Mouse (Mus musculus): ENCODE results near the gene Tnrc6b. TPM values are rescaled to one million over a fixed set of nuclear protein-coding genes. Genes with fewer than 3 reads are reported as not detected.

Gene Tnrc6b
- polyA plus RNA-seq, 1 experiment from 2014 or later: 24.9 TPM

DNA sequence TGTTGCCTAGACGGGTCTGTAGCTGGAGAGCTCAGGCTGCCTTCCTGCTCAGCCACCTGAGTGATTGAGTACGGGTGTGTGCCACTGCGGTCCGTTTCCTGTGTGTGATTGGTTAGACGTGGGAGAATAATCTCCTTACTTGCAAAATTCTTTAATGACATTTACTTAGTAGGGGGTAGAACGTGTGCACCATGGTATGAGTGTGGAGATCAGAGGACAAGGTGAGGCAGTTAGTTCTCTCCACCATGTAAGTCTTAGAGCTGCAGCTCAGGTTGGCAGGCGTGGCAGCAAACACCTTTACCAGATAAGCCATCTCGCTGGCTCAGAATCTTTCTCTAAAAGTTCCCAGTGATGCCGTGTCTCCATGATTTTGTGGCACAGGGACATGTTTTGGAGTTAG lies 242.9 kb downstream of the Tnrc6b start:
- Histone ChIP-seq H3K27ac (ENCODE audit: low read depth, low read length) (no peak overlapping the region), H3K36me3 (ENCODE audit: control insufficient read depth, insufficient read depth, low read length) (peaks cover 6% of the 10 kb centered on the region; the same call in 1 of the 2 replicates), H3K4me2 (replicated peaks; ENCODE audit: low read depth, low read length) (no peak overlapping the region), H3K27me3 (ENCODE audit: control insufficient read depth, insufficient read depth, low read length) (no peaks in the 10 kb centered on the region), H3K9ac (ENCODE audit: low read depth, low read length) (no peak overlapping the region), H3K4me1 (replicated peaks; ENCODE audit: control insufficient read depth, insufficient read depth, low read length) (0 out of 2 replicates have a peak, but pooled peaks cover 2% of the 10 kb centered on the region), H3K9me3 (ENCODE audit: control insufficient read depth, low read length) (no peaks in the 10 kb centered on the region), H3K4me3 (ENCODE audit: low read depth, low read length) (no peak overlapping the region)
- DNase-seq (ENCODE audit: low spot score): no peak
- WGBS: 92% methylated on average over 9 of the region's 9 CpGs
- no peak for ATAC-seq (ENCODE audit: low FRiP score)

DNA sequence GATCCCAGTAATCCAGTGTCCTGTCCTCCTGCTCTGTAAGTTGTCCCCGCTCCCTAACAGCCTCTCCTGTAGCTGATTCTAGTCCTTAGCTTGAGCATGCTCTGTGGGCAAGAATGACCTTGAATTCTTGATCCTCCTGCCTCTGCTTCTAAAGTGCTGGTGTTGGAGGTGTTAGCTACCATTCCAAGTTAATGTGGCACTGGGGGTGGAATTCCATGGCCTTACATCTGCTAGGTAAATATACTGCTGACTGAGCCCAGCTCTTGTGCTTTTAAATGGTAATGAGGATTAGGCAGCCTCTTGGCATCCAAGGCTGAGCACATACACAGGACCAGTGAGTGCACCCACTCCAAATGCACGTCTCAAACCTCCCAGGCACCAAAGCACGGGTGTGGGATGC lies 243.7 kb downstream of the Tnrc6b start:
- Histone ChIP-seq H3K9ac (ENCODE audit: low read depth, low read length) (no peak overlapping the region), H3K4me2 (replicated peaks; ENCODE audit: low read depth, low read length) (no peak overlapping the region), H3K4me3 (ENCODE audit: low read depth, low read length) (no peak overlapping the region), H3K27ac (ENCODE audit: low read depth, low read length) (no peak overlapping the region), H3K27me3 (ENCODE audit: control insufficient read depth, insufficient read depth, low read length) (no peaks in the 10 kb centered on the region), H3K9me3 (ENCODE audit: control insufficient read depth, low read length) (no peaks in the 10 kb centered on the region), H3K4me1 (replicated peaks; ENCODE audit: control insufficient read depth, insufficient read depth, low read length) (no peaks in the 10 kb centered on the region), H3K36me3 (ENCODE audit: control insufficient read depth, insufficient read depth, low read length) (peaks cover 9% of the 10 kb centered on the region; the same call in 1 of the 2 replicates)
- WGBS: 74% methylated on average over 3 of the region's 3 CpGs
- ATAC-seq (ENCODE audit: low FRiP score) (no peak), DNase-seq (ENCODE audit: low spot score) (no peak)

DNA sequence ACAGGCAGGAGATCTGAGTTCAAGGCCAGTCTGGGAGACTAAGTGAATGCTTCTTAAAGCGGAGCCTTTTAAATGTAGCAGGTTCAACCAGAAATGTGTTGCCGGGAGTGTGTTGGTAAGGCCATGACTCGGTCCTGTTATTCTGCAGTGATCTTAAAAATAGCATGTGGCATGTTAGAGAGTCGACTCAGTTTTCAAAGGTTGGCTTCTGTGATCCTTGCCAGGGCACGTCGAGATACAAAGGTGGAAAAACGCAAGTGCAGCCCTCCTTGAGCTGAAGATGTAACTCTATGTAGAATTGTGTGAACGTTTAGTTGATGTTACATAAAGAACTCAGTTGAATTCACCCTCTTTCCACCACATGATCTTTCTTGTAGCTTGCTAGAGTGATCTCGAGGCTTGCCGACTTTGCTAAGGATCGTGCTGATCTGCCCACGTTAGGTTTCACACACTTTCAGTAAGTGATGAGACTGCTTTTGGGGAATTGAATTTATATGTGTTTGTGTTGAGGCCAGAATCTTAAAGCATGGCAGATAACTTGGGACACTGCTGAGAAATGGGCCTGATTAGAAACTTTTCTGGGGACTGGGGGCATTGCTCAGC lies 244.8 kb downstream of the Tnrc6b start:
- H3K36me3 ChIP-seq (ENCODE audit: control insufficient read depth, insufficient read depth, low read length): peaks cover 9% of the 10 kb centered on the region; the same call in 1 of the 2 replicates
- ATAC-seq (ENCODE audit: low FRiP score) (no peak), DNase-seq (ENCODE audit: low spot score) (no peak)
- no peak overlapping the region for H3K4me2 ChIP-seq (replicated peaks; ENCODE audit: low read depth, low read length)
- no peaks in the 10 kb centered on the region for H3K27me3 ChIP-seq (ENCODE audit: control insufficient read depth, insufficient read depth, low read length)
- no peak overlapping the region for H3K27ac ChIP-seq (ENCODE audit: low read depth, low read length)
- H3K4me3 ChIP-seq (ENCODE audit: low read depth, low read length): no peak overlapping the region
- no peaks in the 10 kb centered on the region for H3K4me1 ChIP-seq (replicated peaks; ENCODE audit: control insufficient read depth, insufficient read depth, low read length)
- no peaks in the 10 kb centered on the region for H3K9me3 ChIP-seq (ENCODE audit: control insufficient read depth, low read length)
- WGBS: 95% methylated on average over 12 of the region's 12 CpGs
- H3K9ac ChIP-seq (ENCODE audit: low read depth, low read length): no peak overlapping the region

DNA sequence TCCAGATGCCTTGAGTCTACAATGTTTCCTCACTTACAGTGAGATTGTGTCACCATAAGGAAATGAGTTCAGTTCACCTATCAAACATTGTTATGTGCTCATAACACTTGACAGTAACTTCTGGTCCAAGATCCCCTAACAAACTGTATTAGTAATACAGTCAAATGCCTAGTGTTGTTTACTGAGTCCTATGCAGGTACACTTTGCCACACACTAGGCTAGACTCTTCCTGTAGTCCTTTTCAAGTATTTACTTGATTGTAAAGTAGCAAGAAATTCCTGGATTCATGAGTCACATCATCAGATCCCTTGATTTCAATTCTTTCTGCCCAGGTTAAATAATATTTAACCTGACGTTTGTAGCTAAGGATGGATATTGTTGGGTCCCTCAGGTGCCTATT lies 258.3 kb downstream of the Tnrc6b start:
- ATAC-seq (ENCODE audit: low FRiP score): no peak
- WGBS: 87% methylated on average over 1 of the region's 1 CpGs
- Histone ChIP-seq H3K4me3 (ENCODE audit: low read depth, low read length) (no peak overlapping the region), H3K9ac (ENCODE audit: low read depth, low read length) (no peak overlapping the region), H3K27me3 (ENCODE audit: control insufficient read depth, insufficient read depth, low read length) (no peaks in the 10 kb centered on the region), H3K36me3 (ENCODE audit: control insufficient read depth, insufficient read depth, low read length) (peaks cover 15% of the 10 kb centered on the region), H3K4me1 (replicated peaks; ENCODE audit: control insufficient read depth, insufficient read depth, low read length) (no peaks in the 10 kb centered on the region), H3K4me2 (replicated peaks; ENCODE audit: low read depth, low read length) (no peak overlapping the region), H3K9me3 (ENCODE audit: control insufficient read depth, low read length) (no peaks in the 10 kb centered on the region), H3K27ac (ENCODE audit: low read depth, low read length) (no peak overlapping the region)
- DNase-seq (ENCODE audit: low spot score): no peak

DNA sequence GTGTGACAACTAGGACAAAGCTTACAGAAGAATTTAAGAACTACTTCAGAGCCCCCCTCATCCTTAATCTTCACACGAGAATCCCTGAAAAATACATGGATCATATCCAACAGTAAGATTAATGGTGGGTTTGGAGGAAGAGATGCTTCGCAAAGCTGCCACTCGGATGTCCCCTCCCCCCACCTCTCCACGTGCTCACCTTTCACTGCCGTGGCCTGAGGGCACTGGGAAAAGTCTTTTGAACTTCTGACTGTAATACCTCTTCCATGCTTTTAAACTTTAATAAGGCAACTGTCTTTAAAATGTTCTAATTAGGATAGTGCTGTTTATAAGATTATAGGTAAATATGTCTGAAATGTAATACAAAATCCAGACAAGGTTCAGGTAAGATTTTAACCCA lies 263.2 kb downstream of the Tnrc6b start:
- no peak overlapping the region for H3K4me3 ChIP-seq (ENCODE audit: low read depth, low read length)
- 60% methylated on average over 5 of the region's 5 CpGs for WGBS
- no peaks in the 10 kb centered on the region for H3K9me3 ChIP-seq (ENCODE audit: control insufficient read depth, low read length)
- H3K27me3 ChIP-seq (ENCODE audit: control insufficient read depth, insufficient read depth, low read length): no peaks in the 10 kb centered on the region
- H3K4me1 ChIP-seq (replicated peaks; ENCODE audit: control insufficient read depth, insufficient read depth, low read length): no peaks in the 10 kb centered on the region
- H3K9ac ChIP-seq (ENCODE audit: low read depth, low read length): no peak overlapping the region
- DNase-seq (ENCODE audit: low spot score) (no peak), ATAC-seq (ENCODE audit: low FRiP score) (no peak)
- H3K4me2 ChIP-seq (replicated peaks; ENCODE audit: low read depth, low read length): no peak overlapping the region
- no peak overlapping the region for H3K27ac ChIP-seq (ENCODE audit: low read depth, low read length)
- H3K36me3 ChIP-seq (ENCODE audit: control insufficient read depth, insufficient read depth, low read length): no peaks in the 10 kb centered on the region

DNA sequence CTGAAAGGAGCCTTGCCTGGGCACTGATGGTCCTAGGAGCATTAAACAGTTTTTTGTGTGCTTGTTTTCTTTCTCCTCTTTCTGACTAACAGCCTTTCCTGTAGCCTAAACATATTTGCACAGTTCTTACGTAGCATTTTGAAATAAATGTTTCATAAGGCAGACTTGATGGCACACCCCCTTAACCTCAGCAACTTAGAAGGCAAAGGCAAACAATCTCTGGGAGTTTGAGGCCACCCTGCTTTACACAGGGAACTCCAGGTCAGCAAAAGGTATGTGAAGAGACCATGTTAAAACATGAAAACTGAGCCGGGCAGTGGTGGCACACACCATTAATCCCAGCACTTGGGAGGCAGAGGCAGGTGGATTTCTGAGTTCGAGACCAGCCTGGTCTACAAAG lies 264.6 kb downstream of the Tnrc6b start:
- Histone ChIP-seq H3K9me3 (ENCODE audit: control insufficient read depth, low read length) (no peaks in the 10 kb centered on the region), H3K4me2 (replicated peaks; ENCODE audit: low read depth, low read length) (no peak overlapping the region), H3K4me3 (ENCODE audit: low read depth, low read length) (no peak overlapping the region), H3K36me3 (ENCODE audit: control insufficient read depth, insufficient read depth, low read length) (no peaks in the 10 kb centered on the region), H3K9ac (ENCODE audit: low read depth, low read length) (no peak overlapping the region), H3K27ac (ENCODE audit: low read depth, low read length) (no peak overlapping the region), H3K27me3 (ENCODE audit: control insufficient read depth, insufficient read depth, low read length) (no peaks in the 10 kb centered on the region), H3K4me1 (replicated peaks; ENCODE audit: control insufficient read depth, insufficient read depth, low read length) (no peaks in the 10 kb centered on the region)
- WGBS: 85% methylated on average over 3 of the region's 3 CpGs
- ATAC-seq (ENCODE audit: low FRiP score) (no peak), DNase-seq (ENCODE audit: low spot score) (no peak)

DNA sequence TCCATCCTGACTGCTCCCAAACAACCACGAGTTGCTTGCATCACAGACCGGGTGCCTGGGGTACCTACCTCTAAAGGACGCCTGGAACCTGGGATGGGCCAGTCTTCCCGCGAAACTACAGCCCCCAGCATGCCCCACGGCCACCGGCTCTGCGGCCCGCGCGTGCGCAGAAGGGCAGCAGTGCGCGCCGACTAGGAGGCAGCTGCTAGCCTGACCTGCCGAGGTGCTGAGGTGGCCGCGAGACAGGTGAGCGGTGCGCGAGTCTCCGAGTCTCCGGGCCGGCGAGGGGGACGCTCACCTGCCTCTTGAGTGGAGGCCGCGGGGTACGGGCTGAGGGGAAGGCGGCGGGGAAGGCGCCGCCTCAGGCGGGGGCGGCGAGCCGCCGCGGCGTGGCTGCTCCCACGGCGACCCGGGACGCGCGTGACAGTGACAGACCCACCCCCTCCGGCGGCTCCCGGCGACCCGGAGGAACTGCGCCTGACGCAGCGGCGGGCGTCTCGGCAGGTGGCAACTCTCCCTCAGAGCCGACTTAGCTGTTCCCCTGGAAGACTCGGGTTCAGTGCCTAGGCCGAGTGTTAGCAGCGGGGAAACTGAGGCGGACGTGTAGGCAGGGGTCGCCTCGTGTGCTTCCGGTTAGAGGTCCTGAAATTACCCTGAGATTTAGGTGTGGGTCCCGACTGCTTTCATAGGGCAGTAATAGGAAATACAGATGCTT lies 266.7 kb downstream of the Tnrc6b start, which contains the start of gene Sgsm3:
TSS of gene Sgsm3 (plus strand) at position 146 of the 715 bp plus-strand sequence.
- Histone ChIP-seq H3K4me3 (ENCODE audit: low read depth, low read length) (peak within 1 kb of the TSS; percentile 88), H3K27me3 (ENCODE audit: control insufficient read depth, insufficient read depth, low read length) (no peaks in the 10 kb centered on the region), H3K9ac (ENCODE audit: low read depth, low read length) (peak within 1 kb of the TSS; percentile 62; the same call in 1 of the 2 replicates), H3K36me3 (ENCODE audit: control insufficient read depth, insufficient read depth, low read length) (no peaks in the 10 kb centered on the region), H3K4me2 (replicated peaks; ENCODE audit: low read depth, low read length) (peak within 1 kb of the TSS; percentile 88), H3K4me1 (replicated peaks; ENCODE audit: control insufficient read depth, insufficient read depth, low read length) (no peaks in the 10 kb centered on the region), H3K27ac (ENCODE audit: low read depth, low read length) (no peak within 1 kb of the TSS), H3K9me3 (ENCODE audit: control insufficient read depth, low read length) (no peaks in the 10 kb centered on the region)
- under 1% methylated on average over 66 of the region's 67 CpGs for WGBS
- DNase-seq (ENCODE audit: low spot score) (peak; percentile 92), ATAC-seq (ENCODE audit: low FRiP score) (peak; percentile 87)

DNA sequence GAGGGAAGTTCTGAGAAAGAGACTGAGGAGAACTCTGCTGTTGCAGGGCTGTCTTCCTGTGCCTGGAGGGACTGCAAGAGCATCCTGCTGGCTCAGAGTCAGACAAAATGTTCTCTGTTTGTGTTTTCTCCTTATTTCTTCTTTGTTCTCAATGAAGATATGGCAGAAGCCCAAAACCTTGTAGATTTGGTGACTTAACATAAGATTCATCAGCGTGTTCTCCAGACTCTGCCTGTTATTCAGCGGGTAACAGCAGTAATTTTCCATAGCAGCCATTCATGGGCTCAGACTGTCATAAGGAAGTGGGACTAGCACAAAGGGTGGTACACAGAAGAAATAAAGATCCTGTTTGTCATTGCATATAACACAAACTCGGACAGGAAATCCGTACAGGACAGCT lies 268.5 kb downstream of the Tnrc6b start:
- Histone ChIP-seq H3K36me3 (ENCODE audit: control insufficient read depth, insufficient read depth, low read length) (no peaks in the 10 kb centered on the region), H3K27ac (ENCODE audit: low read depth, low read length) (no peak overlapping the region), H3K9me3 (ENCODE audit: control insufficient read depth, low read length) (no peaks in the 10 kb centered on the region), H3K27me3 (ENCODE audit: control insufficient read depth, insufficient read depth, low read length) (no peaks in the 10 kb centered on the region), H3K9ac (ENCODE audit: low read depth, low read length) (no peak overlapping the region), H3K4me3 (ENCODE audit: low read depth, low read length) (no peak overlapping the region), H3K4me1 (replicated peaks; ENCODE audit: control insufficient read depth, insufficient read depth, low read length) (no peaks in the 10 kb centered on the region), H3K4me2 (replicated peaks; ENCODE audit: low read depth, low read length) (no peak overlapping the region)
- ATAC-seq (ENCODE audit: low FRiP score): no peak
- 86% methylated on average over 4 of the region's 4 CpGs for WGBS
- no peak for DNase-seq (ENCODE audit: low spot score)

DNA sequence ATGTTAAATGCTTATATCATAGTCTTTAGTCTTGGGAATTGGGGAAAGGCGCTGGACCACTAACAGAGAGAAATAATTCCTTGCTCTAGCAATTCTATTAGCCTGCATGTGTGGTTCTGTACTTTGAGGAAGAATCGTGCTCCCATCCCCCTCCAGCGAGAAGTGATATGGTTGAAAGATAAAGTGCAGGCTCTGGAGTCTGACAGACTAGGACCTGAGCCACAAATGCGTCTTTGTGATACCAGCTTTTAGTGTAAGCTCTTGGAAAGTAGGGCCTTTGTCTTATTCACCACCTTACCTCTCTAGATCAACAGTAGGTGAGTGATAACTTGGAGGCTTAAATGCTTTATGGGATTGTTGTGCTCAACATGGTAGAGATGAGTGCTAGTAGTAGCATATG lies 270.1 kb downstream of the Tnrc6b start:
- Histone ChIP-seq H3K4me3 (ENCODE audit: low read depth, low read length) (no peak overlapping the region), H3K36me3 (ENCODE audit: control insufficient read depth, insufficient read depth, low read length) (no peaks in the 10 kb centered on the region), H3K27me3 (ENCODE audit: control insufficient read depth, insufficient read depth, low read length) (no peaks in the 10 kb centered on the region), H3K9me3 (ENCODE audit: control insufficient read depth, low read length) (no peaks in the 10 kb centered on the region), H3K4me2 (replicated peaks; ENCODE audit: low read depth, low read length) (no peak overlapping the region), H3K9ac (ENCODE audit: low read depth, low read length) (no peak overlapping the region), H3K27ac (ENCODE audit: low read depth, low read length) (no peak overlapping the region), H3K4me1 (replicated peaks; ENCODE audit: control insufficient read depth, insufficient read depth, low read length) (no peaks in the 10 kb centered on the region)
- DNase-seq (ENCODE audit: low spot score) (no peak), ATAC-seq (ENCODE audit: low FRiP score) (no peak)
- WGBS: 85% methylated on average over 4 of the region's 4 CpGs

Data from hindbrain, embryonic 11.5 days (tissue).